Mouse (Mus musculus): ENCODE measurements around the gene Gm13941. TPM values are rescaled to one million over a fixed set of nuclear protein-coding genes. Genes with fewer than 3 reads are reported as not detected.

Gene Gm13941
- total RNA-seq (2014; rRNA removed) (not detected in 2 replicates), polyA plus RNA-seq (2012; rRNA removed) (not detected in 2 replicates)

DNA sequence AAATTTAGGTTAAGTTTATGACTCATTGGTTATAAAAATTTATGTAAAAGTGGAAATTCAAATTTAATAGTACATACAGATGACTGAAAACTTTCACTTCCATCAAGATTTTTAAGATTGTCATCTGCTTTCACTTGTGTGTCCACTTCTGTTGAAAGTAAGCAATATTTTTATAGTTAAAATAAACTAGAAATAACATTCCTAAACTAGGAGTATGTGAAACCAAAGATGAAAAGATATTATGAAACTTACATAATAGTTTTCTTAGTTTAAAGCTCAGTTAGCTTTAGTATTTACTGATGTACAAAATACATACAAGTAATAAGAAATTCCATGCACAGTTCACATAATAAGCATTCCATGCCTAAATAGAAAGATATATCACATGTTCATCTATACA lies at the start of gene Gm13941:
Gene Gm13941 (minus strand): TSS at position 101 of the 400 bp plus-strand sequence.
- Histone ChIP-seq H3K9ac (ENCODE audit: low read depth, low read length) (no peak within 1 kb of the TSS), H3K36me3 (ENCODE audit: control insufficient read depth, insufficient read depth, low read length) (no peaks in the 10 kb centered on the region), H3K27ac (replicated peaks; ENCODE audit: insufficient read depth, low read depth, low read length) (no peak within 1 kb of the TSS), H3K27me3 (ENCODE audit: control insufficient read depth, insufficient read depth, low read length) (no peaks in the 10 kb centered on the region), H3K4me3 (ENCODE audit: insufficient read depth, low read depth, low read length) (no peak within 1 kb of the TSS), H3K79me2 (ENCODE audit: control insufficient read depth, insufficient read depth, low read length) (no peaks in the 10 kb centered on the region), H3K4me1 (ENCODE audit: control insufficient read depth, insufficient read depth, low read length) (no peaks in the 10 kb centered on the region)
- TF ChIP-seq CTCF (IDR thresholded peaks at IDR 0.05; ENCODE audit: low read depth, low read length): no peak
- no peak for TF ChIP-seq POLR2A (IDR thresholded peaks at IDR 0.05; ENCODE audit: extremely low read depth, insufficient read depth, low read length)
- DNase-seq (ENCODE audit: extremely low read depth, low read depth, low spot score): no peak

DNA sequence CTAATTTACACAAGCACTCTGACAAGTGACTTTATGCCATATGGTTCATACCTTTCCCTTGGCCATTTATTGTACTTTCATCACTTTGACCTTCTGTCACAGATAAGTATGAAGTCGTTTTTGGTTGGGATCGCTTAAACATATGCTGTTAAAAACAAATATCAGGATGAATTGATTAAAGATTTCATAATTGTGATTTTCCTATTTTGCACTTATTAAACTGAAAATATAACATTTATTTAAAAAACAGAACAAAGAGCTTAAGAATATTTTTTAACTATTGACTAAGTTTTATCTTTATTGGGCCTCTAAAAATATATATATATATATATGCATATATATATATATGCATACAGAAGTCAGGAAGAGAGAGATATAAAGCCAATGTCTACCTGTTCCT lies 47.1 kb upstream of the Gm13941 start, which contains the start of gene Gm15130:
Gene Gm15130 (minus strand): TSS at position 101 of the 400 bp plus-strand sequence.
- 61% methylated on average over 2 of the region's 2 CpGs for WGBS
- Histone ChIP-seq H3K79me2 (ENCODE audit: control insufficient read depth, insufficient read depth, low read length) (no peaks in the 10 kb centered on the region), H3K36me3 (ENCODE audit: control insufficient read depth, insufficient read depth, low read length) (no peaks in the 10 kb centered on the region), H3K4me3 (ENCODE audit: insufficient read depth, low read depth, low read length) (no peak within 1 kb of the TSS), H3K27ac (replicated peaks; ENCODE audit: insufficient read depth, low read depth, low read length) (no peak within 1 kb of the TSS), H3K4me1 (ENCODE audit: control insufficient read depth, insufficient read depth, low read length) (no peaks in the 10 kb centered on the region), H3K27me3 (ENCODE audit: control insufficient read depth, insufficient read depth, low read length) (no peaks in the 10 kb centered on the region), H3K9ac (ENCODE audit: low read depth, low read length) (no peak within 1 kb of the TSS)
- DNase-seq (ENCODE audit: extremely low read depth, low read depth, low spot score): no peak
- TF ChIP-seq POLR2A (IDR thresholded peaks at IDR 0.05; ENCODE audit: extremely low read depth, insufficient read depth, low read length) (no peak), CTCF (IDR thresholded peaks at IDR 0.05; ENCODE audit: low read depth, low read length) (no peak)

DNA sequence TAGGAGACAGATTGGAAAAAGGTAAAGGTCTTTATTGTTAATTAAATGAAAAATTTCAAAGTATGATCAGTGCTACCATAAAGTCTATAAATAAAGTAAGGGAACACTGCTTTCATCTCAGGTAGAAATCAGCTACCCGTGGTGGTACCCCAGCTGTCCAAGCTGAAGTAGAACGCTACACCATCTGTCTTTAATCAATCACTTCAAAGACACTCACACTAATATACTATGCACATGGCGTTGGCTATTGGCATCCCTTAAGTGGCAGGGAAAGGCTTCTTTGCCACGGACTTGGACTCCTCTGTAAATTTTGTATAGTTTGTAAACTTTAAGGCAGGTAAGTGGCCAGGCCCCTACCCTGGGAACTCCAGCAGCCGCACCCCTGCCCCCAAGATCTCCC lies 30.0 kb upstream of the Gm13941 start:
- H3K9ac ChIP-seq (ENCODE audit: low read depth, low read length): no peak overlapping the region
- DNase-seq (ENCODE audit: extremely low read depth, low read depth, low spot score): no peak
- no peak overlapping the region for H3K4me3 ChIP-seq (ENCODE audit: insufficient read depth, low read depth, low read length)
- H3K79me2 ChIP-seq (ENCODE audit: control insufficient read depth, insufficient read depth, low read length): no peaks in the 10 kb centered on the region
- WGBS: 65% methylated on average over 5 of the region's 5 CpGs
- TF ChIP-seq CTCF (IDR thresholded peaks at IDR 0.05; ENCODE audit: low read depth, low read length) (no peak), POLR2A (IDR thresholded peaks at IDR 0.05; ENCODE audit: extremely low read depth, insufficient read depth, low read length) (no peak)
- H3K36me3 ChIP-seq (ENCODE audit: control insufficient read depth, insufficient read depth, low read length): no peaks in the 10 kb centered on the region
- H3K27me3 ChIP-seq (ENCODE audit: control insufficient read depth, insufficient read depth, low read length): no peaks in the 10 kb centered on the region
- no peaks in the 10 kb centered on the region for H3K4me1 ChIP-seq (ENCODE audit: control insufficient read depth, insufficient read depth, low read length)
- H3K27ac ChIP-seq (replicated peaks; ENCODE audit: insufficient read depth, low read depth, low read length): no peak overlapping the region

DNA sequence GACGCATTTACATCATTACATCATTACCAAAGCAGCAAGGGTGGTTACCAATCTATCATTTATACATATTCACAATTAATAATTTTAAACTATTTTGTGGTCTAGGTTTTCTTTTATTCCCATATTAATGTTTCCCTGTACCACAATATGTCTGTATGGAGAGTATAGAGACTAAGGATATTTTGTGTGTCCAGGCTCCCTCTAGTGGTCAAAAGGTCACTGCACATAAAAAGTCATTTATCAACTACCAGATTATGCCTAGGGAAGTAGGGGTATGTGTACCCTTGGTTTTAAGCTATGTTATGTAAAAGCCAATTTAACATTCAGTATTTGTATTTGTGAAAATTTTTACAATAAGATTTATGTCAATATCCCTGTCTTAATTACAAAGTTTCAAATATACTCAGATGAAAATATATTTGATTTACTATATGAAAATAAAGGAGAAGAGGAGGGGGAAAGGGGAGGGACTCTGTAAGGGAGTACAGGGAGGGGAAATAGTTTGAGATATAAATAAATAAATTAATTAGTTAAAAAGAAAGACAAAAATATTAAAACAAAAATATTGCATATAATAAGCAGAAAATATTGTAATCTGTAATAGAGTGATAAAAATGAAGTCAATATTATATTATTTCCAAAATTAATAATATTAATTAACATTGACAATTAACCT lies 47.1 kb downstream of the Gm13941 start:
- Histone ChIP-seq H3K9ac (ENCODE audit: low read depth, low read length) (no peak overlapping the region), H3K27ac (replicated peaks; ENCODE audit: insufficient read depth, low read depth, low read length) (no peak overlapping the region), H3K79me2 (ENCODE audit: control insufficient read depth, insufficient read depth, low read length) (no peaks in the 10 kb centered on the region), H3K36me3 (ENCODE audit: control insufficient read depth, insufficient read depth, low read length) (no peaks in the 10 kb centered on the region), H3K27me3 (ENCODE audit: control insufficient read depth, insufficient read depth, low read length) (no peaks in the 10 kb centered on the region), H3K4me1 (ENCODE audit: control insufficient read depth, insufficient read depth, low read length) (no peaks in the 10 kb centered on the region), H3K4me3 (ENCODE audit: insufficient read depth, low read depth, low read length) (no peak overlapping the region)
- no peak for TF ChIP-seq POLR2A (IDR thresholded peaks at IDR 0.05; ENCODE audit: extremely low read depth, insufficient read depth, low read length)
- TF ChIP-seq CTCF (IDR thresholded peaks at IDR 0.05; ENCODE audit: low read depth, low read length): 0 out of 2 replicates have a peak, but pooled peaks have one; percentile 2
- DNase-seq (ENCODE audit: extremely low read depth, low read depth, low spot score): peak; percentile 29
- WGBS: 96% methylated on average over 1 of the region's 1 CpGs

Other genes starting within 250 kb of the Gm13941 start
- not detected in 2 replicates for gene Ano3, start 155.1 kb downstream of the Gm13941 start, total RNA-seq (2014; rRNA removed)
- not detected in 2 replicates for gene Ano3, start 155.1 kb downstream of the Gm13941 start, polyA plus RNA-seq (2012; rRNA removed)
- gene Gm15130, start 47.0 kb upstream of the Gm13941 start, total RNA-seq (2014; rRNA removed): not detected in 2 replicates
- not detected in 2 replicates for gene Gm15130, start 47.0 kb upstream of the Gm13941 start, polyA plus RNA-seq (2012; rRNA removed)
- not detected in 2 replicates for gene 4930430A15Rik, start 123.6 kb upstream of the Gm13941 start, total RNA-seq (2014; rRNA removed)
- not detected in 2 replicates for gene 4930430A15Rik, start 123.6 kb upstream of the Gm13941 start, polyA plus RNA-seq (2012; rRNA removed)
- not detected in 2 replicates for gene Olfr1275, start 129.3 kb upstream of the Gm13941 start, total RNA-seq (2014; rRNA removed)
- gene Olfr1275, start 129.3 kb upstream of the Gm13941 start, polyA plus RNA-seq (2012; rRNA removed): not detected in 2 replicates
- not detected in 2 replicates for gene Olfr1276, start 148.5 kb upstream of the Gm13941 start, total RNA-seq (2014; rRNA removed)
- not detected in 2 replicates for gene Olfr1276, start 148.5 kb upstream of the Gm13941 start, polyA plus RNA-seq (2012; rRNA removed)
- gene Olfr1277, start 168.1 kb upstream of the Gm13941 start, total RNA-seq (2014; rRNA removed): not detected in 2 replicates
- gene Olfr1277, start 168.1 kb upstream of the Gm13941 start, polyA plus RNA-seq (2012; rRNA removed): not detected in 2 replicates
- gene Olfr1278, start 184.2 kb upstream of the Gm13941 start, total RNA-seq (2014; rRNA removed): not detected in 2 replicates
- not detected in 2 replicates for gene Olfr1278, start 184.2 kb upstream of the Gm13941 start, polyA plus RNA-seq (2012; rRNA removed)
- gene Olfr1279, start 194.7 kb upstream of the Gm13941 start, total RNA-seq (2014; rRNA removed): not detected in 2 replicates
- gene Olfr1279, start 194.7 kb upstream of the Gm13941 start, polyA plus RNA-seq (2012; rRNA removed): not detected in 2 replicates
- gene Olfr1280, start 208.0 kb upstream of the Gm13941 start, total RNA-seq (2014; rRNA removed): not detected in 2 replicates
- not detected in 2 replicates for gene Olfr1280, start 208.0 kb upstream of the Gm13941 start, polyA plus RNA-seq (2012; rRNA removed)
- not detected in 2 replicates for gene Olfr1281, start 220.5 kb upstream of the Gm13941 start, total RNA-seq (2014; rRNA removed)
- not detected in 2 replicates for gene Olfr1281, start 220.5 kb upstream of the Gm13941 start, polyA plus RNA-seq (2012; rRNA removed)
- not detected in 2 replicates for gene Olfr1282, start 230.1 kb upstream of the Gm13941 start, total RNA-seq (2014; rRNA removed)
- not detected in 2 replicates for gene Olfr1282, start 230.1 kb upstream of the Gm13941 start, polyA plus RNA-seq (2012; rRNA removed)

Data from liver, adult 2 months (tissue).